Mouse (Mus musculus) liver, embryonic 14.5 days (tissue): ENCODE measurements around the gene Prdm11. TPM values are rescaled to one million over a fixed set of nuclear protein-coding genes. Genes with fewer than 3 reads are reported as not detected.

Source experiments
- ATAC-seq: fragments of 200-750 bp; cut with Nextera tagmentation; 2 replicates; pipeline ENCODE4 v1.8.0; 2017; ENCODE audit warnings: moderate number of reproducible peaks, mild to moderate bottlenecking, moderate library complexity; ENCODE audit not compliant: insufficient read depth
- DNase-seq, 3 experiments: peaks; one replicate each; pipeline ENCODE4 v3.0.0-alpha.2; 2012 to 2013; ENCODE audit warnings: low read depth in 3 of 3, low spot score in 3 of 3
- H3K27ac ChIP-seq: fragments of 300-500 bp; sonication (generic); 2 replicates; pipeline ENCODE4 v1.5.1; 2014; ENCODE audit warnings: moderate library complexity, mild to moderate bottlenecking, control low read depth, inconsistent platforms
- H3K27me3 ChIP-seq: fragments of 300-500 bp; sonication (generic); 2 replicates; pipeline ENCODE4 v1.6.1; 2014; ENCODE audit warnings: mild to moderate bottlenecking, low read length, moderate library complexity; ENCODE audit not compliant: control insufficient read depth, insufficient read depth
- H3K36me3 ChIP-seq: fragments of 300-500 bp; sonication (generic); replicated peaks from 2 replicates; pipeline ENCODE4 v1.6.1; 2014; ENCODE audit warnings: low read depth; ENCODE audit not compliant: control insufficient read depth, insufficient read depth
- H3K4me1 ChIP-seq, 2 experiments: fragments of 200-500 bp in 1 of 2; fragments of 300-500 bp in 1 of 2; sonication (generic) in 1 of 2; replicated peaks; 2 replicates each; pipeline ENCODE4 v1.6.1; 2012 to 2014; ENCODE audit warnings: antibody characterized with exemption in 1 of 2, inconsistent platforms in 1 of 2, low read length in 1 of 2; ENCODE audit not compliant: control insufficient read depth in 2 of 2, insufficient read depth in 2 of 2
- H3K4me2 ChIP-seq: fragments of 300-500 bp; sonication (generic); 2 replicates; pipeline ENCODE4 v1.6.1; 2014; ENCODE audit warnings: low read depth, mild to moderate bottlenecking, control low read depth, moderate library complexity
- H3K4me3 ChIP-seq, 2 experiments: fragments of 200-500 bp in 1 of 2; fragments of 300-500 bp in 1 of 2; sonication (generic) in 1 of 2; 2 replicates each; pipeline ENCODE4 v1.5.1; 2012 to 2014; ENCODE audit warnings: low read depth in 2 of 2, low read length in 2 of 2, mild to moderate bottlenecking in 2 of 2, control low read depth in 1 of 2, inconsistent platforms in 1 of 2, moderate library complexity in 1 of 2; ENCODE audit not compliant: insufficient read depth in 1 of 2
- H3K9ac ChIP-seq: fragments of 300-500 bp; sonication (generic); replicated peaks from 2 replicates; pipeline ENCODE4 v1.6.1; 2014; ENCODE audit warnings: mild to moderate bottlenecking, control low read depth, moderate library complexity
- H3K9me3 ChIP-seq: fragments of 300-500 bp; sonication (generic); 2 replicates; pipeline ENCODE4 v1.6.1; 2016; ENCODE audit warnings: low read length, mixed read lengths; ENCODE audit not compliant: control insufficient read depth
- CTCF ChIP-seq: IDR thresholded peaks from 2 replicates; pipeline ENCODE4 v1.5.1; 2016; ENCODE audit warnings: antibody characterized with exemption, low read depth, control low read depth
- EP300 ChIP-seq: IDR thresholded peaks from 2 replicates; pipeline ENCODE4 v1.6.1; 2016; ENCODE audit warnings: antibody characterized with exemption, low read depth
- WGBS: fragments of 180-500 bp; shearing (Covaris S2); extraction: QIAGEN DNeasy Blood & Tissue Kit; methylation state at CpG from one replicate; pipeline ENCODE4 v1.1.7; 2014; ENCODE audit not compliant: insufficient replicate concordance; 5-methylcytosine and 5-hydroxymethylcytosine counted together
- polyA plus RNA-seq, 2 experiments: library from polyadenylated mRNA; depleted of rRNA in 1 of 2; stranded (reverse) in 1 of 2; unstranded in 1 of 2; fragments of >200 nt; fragmentation: Nextera tagmentation in 1 of 2; extraction: Ambion mirVana in 1 of 2; gene quantifications; 2 replicates each; pipeline versions ENCODE4 v1.2.1 to v1.2.3; 2012 to 2014

The Prdm11 gene
- polyA plus RNA-seq, 2 experiments = 1.8 to 3.7 TPM

GRCm38 (mm10) chr2:92958640-92959039 lies 87.3 kb downstream of the Prdm11 start:
- H3K9me3 ChIP-seq = no peaks in the 10 kb centered on the region
- no peak overlapping the region for H3K9ac ChIP-seq
- WGBS = 73% methylated on average over 4 of the region's 4 CpGs
- no peaks in the 10 kb centered on the region for H3K36me3 ChIP-seq
- no peak overlapping the region for H3K4me2 ChIP-seq
- no peak overlapping the region for H3K27ac ChIP-seq
- no peak overlapping the region for H3K4me3 ChIP-seq
- no peak for TF ChIP-seq EP300
- TF ChIP-seq CTCF = no peak
- no peak for ATAC-seq
- DNase-seq = no peak
- H3K4me1 ChIP-seq = peaks cover 0 to 5% of the 10 kb centered on the region in 2 experiments; a peak in 1 of 4 replicates
- no peaks in the 10 kb centered on the region for H3K27me3 ChIP-seq

- Histone ChIP-seq H3K27ac (no peak overlapping the region), H3K4me2 (no peak overlapping the region), H3K4me1 (peaks cover 0 to 5% of the 10 kb centered on the region in 2 experiments; a peak in 1 of 4 replicates), H3K9me3 (no peaks in the 10 kb centered on the region), H3K9ac (no peak overlapping the region), H3K36me3 (no peaks in the 10 kb centered on the region), H3K4me3 (no peak overlapping the region), H3K27me3 (no peaks in the 10 kb centered on the region)
- WGBS = 66% methylated on average over 2 of the region's 2 CpGs
- no peak for ATAC-seq
- DNase-seq = no peak
- TF ChIP-seq CTCF (no peak), EP300 (no peak)
Observed at GRCm38 (mm10) chr2:92956943-92957342, 89.0 kb downstream of the Prdm11 start.

GRCm38 (mm10) chr2:92954404-92955114 lies 91.4 kb downstream of the Prdm11 start:
- DNase-seq (peak in 2 of 3 experiments; percentile 6 to 17), ATAC-seq (no peak)
- Histone ChIP-seq H3K4me2 (no peak overlapping the region), H3K9me3 (no peaks in the 10 kb centered on the region), H3K27me3 (no peaks in the 10 kb centered on the region), H3K4me3 (no peak overlapping the region), H3K4me1 (peaks cover 0 to 5% of the 10 kb centered on the region in 2 experiments; a peak in 1 of 4 replicates), H3K36me3 (no peaks in the 10 kb centered on the region), H3K27ac (no peak overlapping the region), H3K9ac (no peak overlapping the region)
- TF ChIP-seq CTCF = peak; percentile 80
- TF ChIP-seq EP300 = no peak
- 40% methylated on average over 11 of the region's 11 CpGs for WGBS

- Histone ChIP-seq H3K9ac (no peak overlapping the region), H3K4me1 (peaks cover 0 to 5% of the 10 kb centered on the region in 2 experiments; a peak in 1 of 4 replicates), H3K27me3 (no peaks in the 10 kb centered on the region; the same call in 1 of the 2 replicates), H3K36me3 (no peaks in the 10 kb centered on the region), H3K4me3 (no peak overlapping the region), H3K27ac (no peak overlapping the region), H3K9me3 (no peaks in the 10 kb centered on the region), H3K4me2 (no peak overlapping the region)
- ATAC-seq = no peak
- DNase-seq = no peak
- TF ChIP-seq CTCF (no peak), EP300 (no peak)
- WGBS = 83% methylated on average over 17 of the region's 17 CpGs
Observed at GRCm38 (mm10) chr2:92953450-92953849, 92.5 kb downstream of the Prdm11 start.

GRCm38 (mm10) chr2:92949518-92949917 lies 96.4 kb downstream of the Prdm11 start:
- H3K27ac ChIP-seq = no peak overlapping the region
- no peaks in the 10 kb centered on the region for H3K9me3 ChIP-seq
- H3K9ac ChIP-seq = no peak overlapping the region
- TF ChIP-seq EP300 = no peak
- TF ChIP-seq CTCF = no peak
- no peaks in the 10 kb centered on the region for H3K4me1 ChIP-seq
- H3K27me3 ChIP-seq = no peaks in the 10 kb centered on the region; the same call in 1 of the 2 replicates
- H3K4me2 ChIP-seq = no peak overlapping the region
- H3K36me3 ChIP-seq = no peaks in the 10 kb centered on the region
- whole genome bisulfite sequencing = 63% methylated on average over 1 of the region's 1 CpGs
- ATAC-seq = no peak
- H3K4me3 ChIP-seq = no peak overlapping the region
- DNase-seq = no peak
